Mouse (Mus musculus): ENCODE data around the gene Tmem97. TPM values are rescaled to one million over a fixed set of nuclear protein-coding genes. Genes with fewer than 3 reads are reported as not detected.

Gene Tmem97
- polyA plus RNA-seq, 1 experiment from 2014 or later: 30.4 TPM

DNA sequence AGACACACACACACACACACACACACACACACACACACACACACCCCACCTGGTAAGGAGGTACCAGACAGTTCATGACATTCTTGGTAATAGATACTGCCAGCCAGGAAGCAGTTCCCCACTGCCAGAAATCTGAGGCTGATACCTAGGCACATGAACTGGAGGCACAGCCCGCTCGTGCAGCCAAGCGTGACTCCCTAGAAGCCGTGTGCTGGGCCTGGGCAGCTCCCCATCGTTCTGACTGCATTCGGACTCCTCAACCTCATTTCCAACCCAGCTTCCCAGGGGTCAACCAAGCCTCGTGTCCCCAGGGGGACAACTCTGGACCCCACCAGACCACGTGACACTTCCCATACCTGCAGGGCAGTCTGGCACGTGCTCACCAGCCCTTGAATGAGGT is 21.9 kb downstream of the Tmem97 start:
- H3K4me3 ChIP-seq: no peak overlapping the region
- H3K27ac ChIP-seq (replicated peaks): no peak overlapping the region
- no peak overlapping the region for H3K9ac ChIP-seq (replicated peaks)
- ATAC-seq (replicated peaks): no peak
- H3K4me1 ChIP-seq: no peaks in the 10 kb centered on the region
- H3K36me3 ChIP-seq: peaks cover 61% of the 10 kb centered on the region
- H3K4me2 ChIP-seq (replicated peaks): no peak overlapping the region
- H3K9me3 ChIP-seq: no peaks in the 10 kb centered on the region
- H3K27me3 ChIP-seq: no peaks in the 10 kb centered on the region
- WGBS: 84% methylated on average over 9 of the region's 9 CpGs

DNA sequence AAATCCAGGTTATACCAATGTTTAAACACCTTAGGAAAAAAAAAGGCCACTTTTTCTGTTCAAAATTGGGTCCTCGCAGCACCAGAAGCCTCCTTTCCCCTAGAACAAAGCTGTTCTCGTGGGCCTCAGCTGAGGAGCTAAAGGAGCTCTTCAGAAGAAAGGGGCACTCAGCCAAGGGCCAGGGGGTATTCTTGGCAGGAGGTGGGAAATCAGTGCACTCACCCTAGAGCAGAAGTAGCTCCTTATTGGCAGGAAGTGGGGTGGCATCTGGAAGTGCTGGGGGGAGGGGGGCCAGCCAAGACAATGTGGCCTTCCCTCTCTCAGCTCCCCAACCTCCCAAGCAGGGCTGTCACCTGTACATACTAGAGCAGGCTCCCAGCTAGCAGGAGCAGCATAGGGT is 25.7 kb downstream of the Tmem97 start:
- peak overlapping the region; percentile 7; the same call in 1 of the 2 replicates for H3K27ac ChIP-seq (replicated peaks)
- 35% methylated on average over 2 of the region's 2 CpGs for WGBS

DNA sequence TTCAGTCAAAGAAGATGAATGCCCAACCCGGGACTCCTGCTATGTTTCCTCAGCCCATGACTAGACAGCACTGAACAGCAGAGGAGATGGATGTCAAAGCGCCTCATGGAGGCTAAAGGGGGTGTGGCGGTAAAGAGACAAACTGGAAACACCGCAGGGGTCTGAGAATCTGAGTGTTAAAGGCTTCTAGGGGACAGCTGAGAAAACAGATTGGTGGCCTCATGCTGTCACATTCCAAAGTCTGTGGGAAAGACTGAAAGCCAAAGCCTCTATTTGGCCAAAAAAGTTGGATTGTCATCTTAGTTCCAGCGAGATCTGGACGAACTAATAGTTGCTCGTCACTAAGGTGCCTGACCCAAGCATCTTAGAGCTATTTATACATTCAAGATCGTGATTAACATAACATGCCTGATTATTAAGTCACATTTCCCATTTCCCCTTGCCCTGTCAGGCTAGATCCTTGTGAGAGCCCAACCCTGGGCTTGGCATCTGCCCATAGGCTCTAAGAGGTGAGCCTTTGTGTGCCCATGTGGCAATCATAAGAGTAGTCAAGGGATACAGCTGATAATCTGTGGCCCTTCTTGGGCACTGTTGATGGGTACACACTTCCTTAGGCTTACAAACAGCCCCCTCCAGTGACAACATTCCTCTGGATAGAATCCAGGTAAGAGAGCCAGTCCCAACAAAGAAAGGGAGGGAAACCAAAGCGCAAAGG is 27.2 kb downstream of the Tmem97 start:
- no peak for ATAC-seq (replicated peaks)
- Histone ChIP-seq H3K4me1 (no peaks in the 10 kb centered on the region), H3K36me3 (peaks cover 95% of the 10 kb centered on the region), H3K9me3 (no peaks in the 10 kb centered on the region), H3K4me3 (no peak overlapping the region), H3K27me3 (no peaks in the 10 kb centered on the region), H3K4me2 (replicated peaks) (no peak overlapping the region), H3K27ac (replicated peaks) (0 out of 2 replicates have a peak overlapping the region, but pooled peaks have one; percentile 21), H3K9ac (replicated peaks) (no peak overlapping the region)
- WGBS: 84% methylated on average over 9 of the region's 9 CpGs

More for the DNA sequence above, 25.7 kb downstream of the Tmem97 start:
- Histone ChIP-seq H3K9me3 (no peaks in the 10 kb centered on the region), H3K36me3 (peaks cover 93% of the 10 kb centered on the region), H3K27me3 (no peaks in the 10 kb centered on the region), H3K4me3 (no peak overlapping the region), H3K9ac (replicated peaks) (no peak overlapping the region), H3K4me2 (replicated peaks) (no peak overlapping the region), H3K4me1 (no peaks in the 10 kb centered on the region)
- no peak for ATAC-seq (replicated peaks)

DNA sequence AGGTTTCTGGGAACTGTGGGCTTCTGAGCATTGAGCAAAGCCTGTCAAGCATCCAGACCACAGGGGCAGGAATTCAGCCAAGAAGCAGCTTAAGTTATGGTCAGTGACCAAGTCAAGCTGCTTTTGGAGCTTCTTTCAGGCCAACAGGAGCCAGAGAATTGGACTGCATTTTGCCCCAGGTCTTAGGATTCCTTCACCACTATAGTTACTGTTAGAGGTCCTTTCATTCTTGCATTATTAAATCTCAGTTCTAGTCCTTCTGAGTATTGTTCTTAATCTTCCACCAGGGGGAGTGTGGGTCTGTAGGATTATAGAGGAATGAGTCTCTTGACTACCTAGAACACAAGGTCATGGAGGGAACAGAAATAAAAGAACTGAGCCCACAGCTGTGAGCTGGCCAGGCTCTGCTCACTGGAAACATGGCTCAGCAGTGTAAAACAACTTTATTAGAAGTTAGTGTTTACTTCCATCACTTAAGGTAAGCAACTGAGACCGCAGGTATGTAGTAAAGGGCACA is 28.0 kb downstream of the Tmem97 start:
- Histone ChIP-seq H3K9me3 (no peaks in the 10 kb centered on the region), H3K4me1 (no peaks in the 10 kb centered on the region), H3K36me3 (peaks cover 97% of the 10 kb centered on the region), H3K4me2 (replicated peaks) (no peak overlapping the region), H3K9ac (replicated peaks) (no peak overlapping the region), H3K27ac (replicated peaks) (no peak overlapping the region), H3K4me3 (no peak overlapping the region), H3K27me3 (no peaks in the 10 kb centered on the region)
- WGBS: 96% methylated on average over 1 of the region's 1 CpGs
- ATAC-seq (replicated peaks): no peak

DNA sequence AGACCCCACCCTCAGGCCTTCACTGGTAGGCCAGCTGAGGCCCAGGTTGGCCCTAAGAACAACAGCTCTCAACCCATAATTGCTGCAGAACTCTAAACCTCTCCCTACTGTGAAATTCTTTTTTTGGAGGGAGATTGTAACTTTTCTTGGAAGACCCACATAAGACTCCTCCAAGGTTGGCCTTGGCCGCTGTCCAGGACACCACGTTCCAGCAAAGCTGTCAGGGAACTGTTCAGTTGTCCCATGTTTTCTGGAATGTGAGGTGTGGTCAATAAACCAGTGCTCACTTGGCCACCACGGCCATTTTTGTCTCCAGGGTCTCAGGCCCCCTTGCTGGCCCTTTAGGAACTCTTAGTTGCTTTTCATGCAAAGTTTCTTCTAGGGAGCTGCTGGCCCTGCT is 28.7 kb downstream of the Tmem97 start:
- H3K36me3 ChIP-seq: peaks cover 92% of the 10 kb centered on the region
- no peak for ATAC-seq (replicated peaks)
- no peak overlapping the region for H3K4me3 ChIP-seq
- H3K27me3 ChIP-seq: no peaks in the 10 kb centered on the region
- H3K9ac ChIP-seq (replicated peaks): no peak overlapping the region
- no peak overlapping the region for H3K4me2 ChIP-seq (replicated peaks)
- H3K9me3 ChIP-seq: no peaks in the 10 kb centered on the region
- WGBS: 90% methylated on average over 3 of the region's 3 CpGs
- no peak overlapping the region for H3K27ac ChIP-seq (replicated peaks)
- no peaks in the 10 kb centered on the region for H3K4me1 ChIP-seq

DNA sequence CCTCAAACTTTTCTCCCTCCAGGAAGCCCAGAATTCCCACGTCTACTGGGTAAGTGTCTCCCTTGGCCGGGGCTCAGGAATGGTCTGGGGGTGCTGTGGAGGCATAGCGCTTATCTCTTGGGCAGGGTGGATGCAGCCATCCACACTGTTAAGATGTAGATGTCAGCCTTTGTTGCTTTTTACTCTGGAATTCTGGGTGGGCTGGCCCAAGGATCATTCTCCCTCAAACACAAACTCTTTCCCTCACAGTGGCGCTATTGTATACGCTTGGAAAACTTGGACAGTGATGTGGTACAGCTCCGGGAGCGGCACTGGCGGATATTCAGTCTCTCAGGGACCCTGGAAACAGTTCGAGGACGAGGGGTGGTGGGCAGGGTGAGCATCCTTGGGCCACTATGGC is 31.6 kb downstream of the Tmem97 start:
- Histone ChIP-seq H3K36me3 (peaks cover 89% of the 10 kb centered on the region), H3K9ac (replicated peaks) (no peak overlapping the region), H3K9me3 (no peaks in the 10 kb centered on the region), H3K4me2 (replicated peaks) (no peak overlapping the region), H3K4me3 (no peak overlapping the region), H3K27ac (replicated peaks) (no peak overlapping the region), H3K27me3 (no peaks in the 10 kb centered on the region), H3K4me1 (no peaks in the 10 kb centered on the region)
- WGBS: 90% methylated on average over 10 of the region's 10 CpGs
- no peak for ATAC-seq (replicated peaks)

DNA sequence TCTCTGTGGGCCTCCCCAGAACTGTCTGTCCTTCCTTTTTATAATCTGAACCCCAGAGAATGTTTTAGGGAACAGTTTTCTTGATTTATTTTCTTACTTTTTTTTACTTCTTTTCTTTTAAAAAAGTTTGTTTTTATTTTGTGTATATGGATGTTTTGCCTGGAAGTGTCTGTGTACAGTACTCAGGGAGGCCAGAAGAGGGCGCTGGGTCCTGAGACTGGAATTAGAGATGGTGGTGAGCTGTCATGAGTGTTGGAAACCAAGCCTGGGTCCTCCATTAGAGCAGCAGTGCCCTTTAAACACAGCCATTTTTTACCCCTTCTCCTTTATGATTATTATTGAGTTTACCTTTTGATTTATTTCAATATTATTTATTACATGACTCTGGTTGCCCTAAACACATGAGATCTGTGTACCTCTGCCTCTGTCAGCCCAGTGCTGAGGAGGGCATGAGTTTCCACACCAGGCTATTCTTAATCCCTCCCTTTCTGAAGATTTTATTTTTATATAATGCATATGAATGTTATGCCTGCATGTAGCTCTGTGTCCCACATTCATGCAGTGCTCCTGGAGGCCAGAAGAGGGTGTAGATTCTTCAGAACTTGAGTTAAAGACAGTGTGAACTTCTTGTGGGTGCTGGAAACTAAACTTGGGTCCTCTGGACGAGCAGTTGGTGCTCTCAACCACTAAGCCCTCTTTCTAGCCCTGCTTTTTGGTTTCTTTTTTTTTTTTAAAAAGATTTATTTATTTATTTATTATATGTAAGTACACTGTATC is 34.8 kb downstream of the Tmem97 start:
- no peak for ATAC-seq (replicated peaks)
- Histone ChIP-seq H3K4me2 (replicated peaks) (no peak overlapping the region), H3K4me1 (peaks cover 19% of the 10 kb centered on the region), H3K27me3 (no peaks in the 10 kb centered on the region), H3K9ac (replicated peaks) (no peak overlapping the region), H3K4me3 (no peak overlapping the region), H3K36me3 (peaks cover 58% of the 10 kb centered on the region), H3K9me3 (no peaks in the 10 kb centered on the region), H3K27ac (replicated peaks) (no peak overlapping the region)
- 71% methylated on average over 2 of the region's 2 CpGs for WGBS

DNA sequence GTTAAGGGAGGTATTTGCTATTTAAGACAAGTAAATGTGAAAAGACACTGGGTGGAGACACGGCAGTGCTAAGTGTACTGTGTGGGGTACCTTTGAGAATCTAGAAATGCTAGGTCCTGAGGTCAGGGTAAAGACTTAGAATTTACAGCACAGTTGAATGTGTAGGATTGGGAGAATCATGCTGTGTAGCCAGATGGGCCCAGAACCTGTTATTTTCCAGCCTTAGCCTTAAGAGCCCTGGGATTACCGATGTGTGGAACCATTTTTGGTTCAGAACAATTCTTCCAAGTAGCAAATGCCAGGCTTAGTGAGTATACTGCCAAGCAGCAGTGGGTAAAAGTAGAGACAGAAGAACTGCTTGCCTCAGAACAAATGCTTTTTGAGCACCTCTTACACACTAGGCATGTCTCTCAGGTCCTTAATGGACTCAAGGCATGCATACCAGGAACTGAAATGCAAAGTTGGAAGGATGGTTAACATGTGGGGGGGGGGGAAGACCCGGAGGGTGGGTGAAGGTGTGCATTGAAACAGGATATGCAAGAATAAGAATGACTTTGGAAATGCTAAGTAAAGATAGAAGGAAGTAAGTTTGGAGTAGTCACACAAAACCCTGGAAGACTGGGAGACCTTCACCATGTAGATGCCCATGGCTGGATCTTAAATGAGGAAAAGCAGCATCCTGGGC is 37.3 kb downstream of the Tmem97 start:
- Histone ChIP-seq H3K27ac (replicated peaks) (no peak overlapping the region), H3K4me1 (peaks cover 19% of the 10 kb centered on the region), H3K36me3 (peaks cover 41% of the 10 kb centered on the region), H3K9ac (replicated peaks) (peak overlapping the region; percentile 98), H3K27me3 (no peaks in the 10 kb centered on the region), H3K4me3 (peak overlapping the region; percentile 96), H3K4me2 (replicated peaks) (peak overlapping the region; percentile 92), H3K9me3 (no peaks in the 10 kb centered on the region)
- 67% methylated on average over 3 of the region's 3 CpGs for WGBS
- no peak for ATAC-seq (replicated peaks)

DNA sequence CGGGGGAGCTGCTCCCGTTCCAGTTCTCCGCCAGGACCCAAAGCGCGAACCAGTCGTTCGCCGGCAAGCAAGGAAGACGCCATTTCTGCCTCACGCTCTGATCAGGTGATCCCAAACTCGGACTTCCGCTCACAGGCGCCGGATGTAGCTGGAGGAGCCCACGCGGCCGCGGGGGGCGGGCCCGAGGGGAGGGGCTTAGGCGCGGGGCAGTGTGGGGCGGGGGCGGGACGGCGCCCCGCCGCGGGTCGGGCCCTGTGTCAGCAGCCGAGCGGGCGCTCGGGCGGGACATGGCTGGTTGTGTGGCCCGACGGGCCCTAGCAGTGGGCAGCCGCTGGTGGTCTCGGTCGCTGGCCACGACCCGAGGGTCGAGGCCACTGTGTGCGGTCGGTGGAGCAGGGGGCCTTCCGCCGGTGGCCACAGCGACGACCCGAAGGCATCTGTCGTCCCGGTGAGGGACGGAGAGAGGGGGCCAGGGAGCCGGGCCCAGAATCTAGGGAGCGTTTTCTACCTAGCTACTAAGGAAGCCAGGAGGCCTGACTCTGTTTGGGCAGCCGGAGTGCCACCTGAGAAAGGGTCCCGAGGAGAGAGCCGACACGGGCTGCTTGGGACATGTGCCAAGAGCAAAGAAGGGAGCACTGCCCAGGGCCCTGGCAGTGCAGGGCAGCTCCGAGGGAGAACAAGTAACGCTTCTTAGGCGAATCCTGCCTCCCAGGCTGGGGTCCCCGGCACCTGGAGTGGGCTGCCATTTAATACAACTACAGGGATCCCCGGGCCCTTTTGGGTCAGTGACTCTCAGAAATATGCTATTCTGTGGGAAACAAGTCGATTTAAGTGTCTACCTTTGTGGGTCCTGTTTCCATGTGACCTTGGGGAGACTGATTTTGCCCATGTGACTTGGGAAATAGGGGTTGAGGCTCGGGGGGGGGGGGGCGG is 38.3 kb downstream of the Tmem97 start, which contains the start of the genes Tmem199 and Poldip2:
TSS of gene Tmem199 (minus strand) at position 148 of the 933 bp plus-strand sequence.
TSS of gene Poldip2 (plus strand) at position 169 of the 933 bp plus-strand sequence.
- no peaks in the 10 kb centered on the region for H3K27me3 ChIP-seq
- peaks cover 19% of the 10 kb centered on the region for H3K4me1 ChIP-seq
- peak within 1 kb of the TSS; percentile 96 for H3K4me3 ChIP-seq
- no peaks in the 10 kb centered on the region for H3K9me3 ChIP-seq
- ATAC-seq (replicated peaks): peak; percentile 97
- peaks cover 41% of the 10 kb centered on the region for H3K36me3 ChIP-seq
- under 1% methylated on average over 67 of the region's 67 CpGs for WGBS
- H3K27ac ChIP-seq (replicated peaks): peak within 1 kb of the TSS; percentile 85
- peak within 1 kb of the TSS; percentile 92 for H3K4me2 ChIP-seq (replicated peaks)
- H3K9ac ChIP-seq (replicated peaks): peak within 1 kb of the TSS; percentile 98

DNA sequence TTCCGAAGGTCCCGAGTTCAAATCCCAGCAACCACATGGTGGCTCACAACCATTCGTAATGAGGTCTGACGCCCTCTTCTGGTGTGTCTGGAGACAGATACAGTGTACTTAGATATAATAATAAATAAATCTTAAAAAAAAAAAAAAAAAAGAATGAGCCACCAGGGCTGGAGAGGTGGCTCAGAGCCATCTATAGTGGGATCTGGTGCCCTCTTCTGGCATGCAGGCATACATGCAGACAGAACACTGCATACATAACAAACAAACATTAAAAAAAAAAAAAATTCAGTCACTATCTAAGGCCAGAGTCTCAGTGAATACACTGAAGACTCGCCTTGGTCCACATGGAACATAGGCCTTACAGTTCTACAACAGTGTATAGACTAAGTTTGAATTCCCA is 41.4 kb downstream of the Tmem97 start:
- Histone ChIP-seq H3K4me1 (peaks cover 19% of the 10 kb centered on the region), H3K27me3 (no peaks in the 10 kb centered on the region), H3K9me3 (no peaks in the 10 kb centered on the region), H3K4me3 (no peak overlapping the region), H3K9ac (replicated peaks) (no peak overlapping the region), H3K36me3 (peaks cover 25% of the 10 kb centered on the region), H3K27ac (replicated peaks) (no peak overlapping the region), H3K4me2 (replicated peaks) (no peak overlapping the region)
- WGBS: 80% methylated on average over 5 of the region's 5 CpGs
- no peak for ATAC-seq (replicated peaks)

DNA sequence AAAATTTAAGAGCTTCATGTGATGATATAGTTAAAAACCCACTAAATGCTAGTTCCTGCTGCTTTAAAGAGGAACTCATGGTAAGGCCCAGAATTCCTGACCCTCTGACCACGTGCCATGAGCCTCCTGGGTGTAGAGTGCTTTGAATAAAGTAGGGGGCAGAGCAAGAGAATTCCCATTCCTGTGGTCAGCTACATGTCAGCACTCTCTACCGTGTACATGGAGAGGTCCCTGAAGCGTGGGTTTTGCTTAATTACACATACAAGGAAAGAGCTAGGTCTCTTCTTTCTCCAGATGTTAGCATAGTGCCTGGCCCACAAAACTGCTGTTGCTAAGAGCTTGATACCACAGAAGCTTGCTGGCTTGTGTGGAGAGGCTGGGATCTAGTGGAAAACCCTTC is 45.1 kb downstream of the Tmem97 start:
- no peak for ATAC-seq (replicated peaks)

More for the DNA sequence above, 45.1 kb downstream of the Tmem97 start:
- H3K9me3 ChIP-seq: no peaks in the 10 kb centered on the region
- H3K9ac ChIP-seq (replicated peaks): no peak overlapping the region
- H3K4me3 ChIP-seq: no peak overlapping the region
- H3K27me3 ChIP-seq: no peaks in the 10 kb centered on the region
- no peak overlapping the region for H3K4me2 ChIP-seq (replicated peaks)
- no peak overlapping the region for H3K27ac ChIP-seq (replicated peaks)
- peaks cover 8% of the 10 kb centered on the region for H3K4me1 ChIP-seq
- WGBS: 85% methylated on average over 3 of the region's 3 CpGs
- H3K36me3 ChIP-seq: peaks cover 25% of the 10 kb centered on the region
